Mouse (Mus musculus): Measurements from ENCODE around the gene Cnnm3. TPM values are rescaled to one million over a fixed set of nuclear protein-coding genes. Genes with fewer than 3 reads are reported as not detected.

Gene Cnnm3
- polyA plus RNA-seq, 1 experiment from 2014 or later, result 2.0 TPM

GRCm38 (mm10) chr1:36526903-36527302, 15.2 kb downstream of the Cnnm3 start:
- Histone ChIP-seq H3K36me3 (peaks cover 56% of the 10 kb centered on the region), H3K27ac (replicated peaks) (no peak overlapping the region), H3K4me2 (no peak overlapping the region), H3K4me1 (peaks cover 62% of the 10 kb centered on the region), H3K9me3 (no peaks in the 10 kb centered on the region), H3K9ac (no peak overlapping the region), H3K27me3 (replicated peaks) (no peaks in the 10 kb centered on the region), H3K4me3 (no peak overlapping the region)
- no peak for ATAC-seq (ENCODE audit: extremely low read depth, insufficient number of reproducible peaks, low FRiP score, low TSS enrichment)
- WGBS, result 86% methylated on average over 10 of the region's 10 CpGs

GRCm38 (mm10) chr1:36528351-36528750, 16.7 kb downstream of the Cnnm3 start:
- Histone ChIP-seq H3K36me3 (peaks cover 51% of the 10 kb centered on the region), H3K4me3 (no peak overlapping the region), H3K9me3 (no peaks in the 10 kb centered on the region), H3K9ac (no peak overlapping the region), H3K4me2 (no peak overlapping the region), H3K27me3 (replicated peaks) (no peaks in the 10 kb centered on the region), H3K27ac (replicated peaks) (peak overlapping the region; percentile 16; the same call in 1 of the 2 replicates), H3K4me1 (peaks cover 57% of the 10 kb centered on the region)
- 19% methylated on average over 1 of the region's 1 CpGs for WGBS
- no peak for ATAC-seq (ENCODE audit: extremely low read depth, insufficient number of reproducible peaks, low FRiP score, low TSS enrichment)

- H3K9ac ChIP-seq, result no peak overlapping the region
- no peaks in the 10 kb centered on the region for H3K27me3 ChIP-seq (replicated peaks)
- 83% methylated on average over 4 of the region's 4 CpGs for WGBS
- H3K4me3 ChIP-seq, result no peak overlapping the region
- H3K4me2 ChIP-seq, result no peak overlapping the region
- peaks cover 57% of the 10 kb centered on the region for H3K4me1 ChIP-seq
- no peak overlapping the region for H3K27ac ChIP-seq (replicated peaks)
- ATAC-seq (ENCODE audit: extremely low read depth, insufficient number of reproducible peaks, low FRiP score, low TSS enrichment), result no peak
- H3K9me3 ChIP-seq, result no peaks in the 10 kb centered on the region
- peaks cover 44% of the 10 kb centered on the region for H3K36me3 ChIP-seq
Measured at GRCm38 (mm10) chr1:36529274-36529673, 17.6 kb downstream of the Cnnm3 start.

GRCm38 (mm10) chr1:36529875-36530274, 18.2 kb downstream of the Cnnm3 start:
- 92% methylated on average over 4 of the region's 4 CpGs for WGBS
- H3K27me3 ChIP-seq (replicated peaks), result no peaks in the 10 kb centered on the region
- no peak overlapping the region for H3K9ac ChIP-seq
- H3K4me2 ChIP-seq, result no peak overlapping the region
- H3K4me3 ChIP-seq, result no peak overlapping the region
- H3K36me3 ChIP-seq, result peaks cover 38% of the 10 kb centered on the region
- peak overlapping the region; percentile 51 for H3K27ac ChIP-seq (replicated peaks)
- no peaks in the 10 kb centered on the region for H3K9me3 ChIP-seq
- peaks cover 59% of the 10 kb centered on the region for H3K4me1 ChIP-seq
- ATAC-seq (ENCODE audit: extremely low read depth, insufficient number of reproducible peaks, low FRiP score, low TSS enrichment), result no peak

GRCm38 (mm10) chr1:36530485-36530884, 18.8 kb downstream of the Cnnm3 start:
- Histone ChIP-seq H3K27me3 (replicated peaks) (no peaks in the 10 kb centered on the region), H3K9ac (no peak overlapping the region), H3K4me2 (no peak overlapping the region), H3K4me1 (peaks cover 66% of the 10 kb centered on the region), H3K9me3 (no peaks in the 10 kb centered on the region), H3K4me3 (no peak overlapping the region), H3K36me3 (peaks cover 32% of the 10 kb centered on the region), H3K27ac (replicated peaks) (peak overlapping the region; percentile 51)
- 70% methylated on average over 8 of the region's 8 CpGs for WGBS
- no peak for ATAC-seq (ENCODE audit: extremely low read depth, insufficient number of reproducible peaks, low FRiP score, low TSS enrichment)

- Histone ChIP-seq H3K36me3 (peaks cover 27% of the 10 kb centered on the region), H3K4me1 (peaks cover 70% of the 10 kb centered on the region), H3K9me3 (no peaks in the 10 kb centered on the region), H3K27ac (replicated peaks) (peak overlapping the region; percentile 51; the same call in 1 of the 2 replicates), H3K9ac (no peak overlapping the region), H3K4me3 (no peak overlapping the region), H3K27me3 (replicated peaks) (no peaks in the 10 kb centered on the region), H3K4me2 (no peak overlapping the region)
- no peak for ATAC-seq (ENCODE audit: extremely low read depth, insufficient number of reproducible peaks, low FRiP score, low TSS enrichment)
- 83% methylated on average over 7 of the region's 7 CpGs for WGBS
Measured at GRCm38 (mm10) chr1:36530962-36531361, 19.3 kb downstream of the Cnnm3 start.

- peaks cover 22% of the 10 kb centered on the region for H3K36me3 ChIP-seq
- ATAC-seq (ENCODE audit: extremely low read depth, insufficient number of reproducible peaks, low FRiP score, low TSS enrichment), result no peak
- H3K4me3 ChIP-seq, result no peak overlapping the region
- peaks cover 75% of the 10 kb centered on the region for H3K4me1 ChIP-seq
- WGBS, result 78% methylated on average over 12 of the region's 12 CpGs
- no peaks in the 10 kb centered on the region for H3K27me3 ChIP-seq (replicated peaks)
- H3K4me2 ChIP-seq, result no peak overlapping the region
- H3K27ac ChIP-seq (replicated peaks), result peak overlapping the region; percentile 20
- H3K9me3 ChIP-seq, result no peaks in the 10 kb centered on the region
- peak overlapping the region; percentile 34; the same call in 1 of the 2 replicates for H3K9ac ChIP-seq
Measured at GRCm38 (mm10) chr1:36531461-36531860, 19.8 kb downstream of the Cnnm3 start.

- H3K27me3 ChIP-seq (replicated peaks), result no peaks in the 10 kb centered on the region
- H3K4me1 ChIP-seq, result peaks cover 75% of the 10 kb centered on the region
- H3K9me3 ChIP-seq, result no peaks in the 10 kb centered on the region
- H3K9ac ChIP-seq, result peak overlapping the region; percentile 34
- no peak overlapping the region for H3K4me2 ChIP-seq
- H3K4me3 ChIP-seq, result no peak overlapping the region
- 52% methylated on average over 6 of the region's 6 CpGs for WGBS
- no peak for ATAC-seq (ENCODE audit: extremely low read depth, insufficient number of reproducible peaks, low FRiP score, low TSS enrichment)
- H3K36me3 ChIP-seq, result peaks cover 25% of the 10 kb centered on the region
- H3K27ac ChIP-seq (replicated peaks), result peak overlapping the region; percentile 89; the same call in 1 of the 2 replicates
Measured at GRCm38 (mm10) chr1:36533546-36533945, 21.9 kb downstream of the Cnnm3 start.

- no peaks in the 10 kb centered on the region for H3K9me3 ChIP-seq
- peaks cover 83% of the 10 kb centered on the region for H3K4me1 ChIP-seq
- peak overlapping the region; percentile 89 for H3K27ac ChIP-seq (replicated peaks)
- WGBS, result 60% methylated on average over 6 of the region's 6 CpGs
- peak overlapping the region; percentile 66; the same call in 1 of the 2 replicates for H3K9ac ChIP-seq
- no peak overlapping the region for H3K4me3 ChIP-seq
- no peak overlapping the region for H3K4me2 ChIP-seq
- no peaks in the 10 kb centered on the region for H3K27me3 ChIP-seq (replicated peaks)
- ATAC-seq (ENCODE audit: extremely low read depth, insufficient number of reproducible peaks, low FRiP score, low TSS enrichment), result no peak
- peaks cover 34% of the 10 kb centered on the region for H3K36me3 ChIP-seq
Measured at GRCm38 (mm10) chr1:36534595-36535058, 23.0 kb downstream of the Cnnm3 start.

- WGBS, result 61% methylated on average over 11 of the region's 11 CpGs
- peak overlapping the region; percentile 66 for H3K9ac ChIP-seq
- peaks cover 43% of the 10 kb centered on the region for H3K36me3 ChIP-seq
- no peaks in the 10 kb centered on the region for H3K9me3 ChIP-seq
- H3K4me3 ChIP-seq, result no peak overlapping the region
- H3K4me1 ChIP-seq, result peaks cover 75% of the 10 kb centered on the region
- H3K27ac ChIP-seq (replicated peaks), result peak overlapping the region; percentile 89
- H3K27me3 ChIP-seq (replicated peaks), result no peaks in the 10 kb centered on the region
- peak overlapping the region; percentile 12 for H3K4me2 ChIP-seq
- no peak; the same call in 1 of the 2 replicates for ATAC-seq (ENCODE audit: extremely low read depth, insufficient number of reproducible peaks, low FRiP score, low TSS enrichment)
Measured at GRCm38 (mm10) chr1:36535477-36536396, 24.1 kb downstream of the Cnnm3 start.

GRCm38 (mm10) chr1:36536397-36536728, 24.7 kb downstream of the Cnnm3 start:
- Histone ChIP-seq H3K27me3 (replicated peaks) (no peaks in the 10 kb centered on the region), H3K9ac (peak overlapping the region; percentile 66), H3K27ac (replicated peaks) (peak overlapping the region; percentile 89), H3K4me2 (peak overlapping the region; percentile 12), H3K4me3 (no peak overlapping the region), H3K36me3 (peaks cover 48% of the 10 kb centered on the region), H3K4me1 (peaks cover 68% of the 10 kb centered on the region), H3K9me3 (no peaks in the 10 kb centered on the region)
- WGBS, result 31% methylated on average over 8 of the region's 8 CpGs
- no peak for ATAC-seq (ENCODE audit: extremely low read depth, insufficient number of reproducible peaks, low FRiP score, low TSS enrichment)

Measured in heart, embryonic 13.5 days (tissue).